Mouse (Mus musculus): ENCODE measurements around the gene Ruvbl1.

GRCm38 (mm10) chr6:88445661-88446060, 19.5 kb upstream of the Ruvbl1 start:
- TF ChIP-seq CTCF (IDR thresholded peaks at IDR 0.05; ENCODE audit: low read depth, low read length) (no peak), POLR2AphosphoS5 (IDR thresholded peaks at IDR 0.05; ENCODE audit: insufficient replicate concordance, low read depth, low read length) (no peak)

All from G1E (cell line).